Mouse (Mus musculus) ES-Bruce4 (cell line): ENCODE data around the gene Lrrc28.

Experiments
- CTCF ChIP-seq: IDR thresholded peaks from one replicate; pipeline ENCODE4 v1.8.1; 2011; ENCODE audit warnings: low read depth, low read length
- EP300 ChIP-seq: IDR thresholded peaks from 2 replicates; pipeline ENCODE4 v1.6.1; 2011; ENCODE audit warnings: low read depth, low read length; ENCODE audit not compliant: insufficient read depth
- POLR2A ChIP-seq: IDR thresholded peaks from one replicate; pipeline ENCODE4 v1.8.1; 2011; ENCODE audit warnings: low read length; ENCODE audit not compliant: insufficient read depth

- TF ChIP-seq CTCF (peak; percentile 1), POLR2A (no peak), EP300 (no peak)
Measured at GRCm38 (mm10) chr7:67658110-67658509, 13.0 kb upstream of the Lrrc28 start.
